Mouse (Mus musculus) adrenal gland, adult (tissue): ENCODE results near the gene Psrc1.

Experiments
- DNase-seq, 2 experiments: peaks; one replicate each; pipeline ENCODE4 v3.0.0; 2022 to 2023; ENCODE audit warnings: low spot score in 1 of 2; ENCODE audit not compliant: inconsistent age in 2 of 2

The Psrc1 gene

GRCm38 (mm10) chr3:108383485-108384354 is at the start of gene Psrc1:
Gene Psrc1 (plus strand): TSS chr3:108383839.
- peak; percentile 90 to 96 for DNase-seq

GRCm38 (mm10) chr3:108336878-108337277 is 46.8 kb upstream of the Psrc1 start:
- DNase-seq = no peak

GRCm38 (mm10) chr3:108341040-108341439 is 42.6 kb upstream of the Psrc1 start:
- no peak for DNase-seq

GRCm38 (mm10) chr3:108342185-108342584 is 41.5 kb upstream of the Psrc1 start:
- no peak for DNase-seq

GRCm38 (mm10) chr3:108345855-108346254 is 37.8 kb upstream of the Psrc1 start:
- DNase-seq = no peak

GRCm38 (mm10) chr3:108348376-108348775 is 35.3 kb upstream of the Psrc1 start:
- no peak for DNase-seq

GRCm38 (mm10) chr3:108355245-108355644 is 28.4 kb upstream of the Psrc1 start:
- DNase-seq = no peak

- no peak for DNase-seq
Observed at GRCm38 (mm10) chr3:108357051-108357450, 26.6 kb upstream of the Psrc1 start.

GRCm38 (mm10) chr3:108358445-108358844 is 25.2 kb upstream of the Psrc1 start:
- DNase-seq = no peak

GRCm38 (mm10) chr3:108360894-108361293 is 22.7 kb upstream of the Psrc1 start:
- DNase-seq = no peak

GRCm38 (mm10) chr3:108363626-108364025 is 20.0 kb upstream of the Psrc1 start:
- no peak for DNase-seq

GRCm38 (mm10) chr3:108364270-108364995 is 19.2 kb upstream of the Psrc1 start, which contains the start of gene Mybphl:
Gene Mybphl (plus strand): TSS chr3:108364911.
- no peak for DNase-seq

- DNase-seq = no peak
Observed at GRCm38 (mm10) chr3:108367173-108367572, 16.5 kb upstream of the Psrc1 start.

GRCm38 (mm10) chr3:108367828-108368227 is 15.8 kb upstream of the Psrc1 start:
- DNase-seq = no peak

GRCm38 (mm10) chr3:108368721-108369120 is 14.9 kb upstream of the Psrc1 start:
- DNase-seq = no peak

- peak; percentile 24 to 47 for DNase-seq
Observed at GRCm38 (mm10) chr3:108372274-108372673, 11.4 kb upstream of the Psrc1 start.

- no peak for DNase-seq
Observed at GRCm38 (mm10) chr3:108372691-108373090, 10.9 kb upstream of the Psrc1 start.

- DNase-seq = peak; percentile 23 to 56
Observed at GRCm38 (mm10) chr3:108378875-108379663, 4.6 kb upstream of the Psrc1 start.

GRCm38 (mm10) chr3:108380695-108381094 is 2.9 kb upstream of the Psrc1 start:
- no peak for DNase-seq

GRCm38 (mm10) chr3:108381945-108382875 is 1.4 kb upstream of the Psrc1 start:
- DNase-seq = peak in 1 of 2 experiments; percentile 47
